Mouse (Mus musculus) kidney, embryonic 14.5 days (tissue): ENCODE data around the gene Rmi1. TPM values are rescaled to one million over a fixed set of nuclear protein-coding genes. Genes with fewer than 3 reads are reported as not detected.
"Not testable (repeated sequence)": the region's sequence is repeated elsewhere in the genome, so short reads cannot be mapped to it uniquely, and the experiment has no call there.

Experiments used
- ATAC-seq: fragments of 200-750 bp; cut with Nextera tagmentation; 2 replicates; pipeline ENCODE4 v1.8.0; 2017; ENCODE audit warnings: moderate number of reproducible peaks, mild to moderate bottlenecking, moderate TSS enrichment, moderate library complexity; ENCODE audit not compliant: low FRiP score, low TSS enrichment
- H3K27ac ChIP-seq: fragments of 300-500 bp; sonication (generic); 2 replicates; pipeline ENCODE4 v1.5.1; 2014; ENCODE audit warnings: low read depth, mild to moderate bottlenecking, low read length, moderate library complexity, mixed read lengths
- H3K27me3 ChIP-seq: fragments of 300-500 bp; sonication (generic); 2 replicates; pipeline ENCODE4 v1.6.1; 2014; ENCODE audit warnings: mild to moderate bottlenecking, low read length; ENCODE audit not compliant: control insufficient read depth, insufficient read depth
- H3K36me3 ChIP-seq: fragments of 300-500 bp; sonication (generic); 2 replicates; pipeline ENCODE4 v1.6.1; 2014; ENCODE audit warnings: low read length, mixed read lengths; ENCODE audit not compliant: control insufficient read depth, insufficient read depth
- H3K4me1 ChIP-seq: fragments of 300-500 bp; sonication (generic); 2 replicates; pipeline ENCODE4 v1.6.1; 2014; ENCODE audit warnings: low read length, mixed read lengths; ENCODE audit not compliant: control insufficient read depth, insufficient read depth
- H3K4me2 ChIP-seq: fragments of 300-500 bp; sonication (generic); replicated peaks from 2 replicates; pipeline ENCODE4 v1.6.1; 2014; ENCODE audit warnings: low read depth, mild to moderate bottlenecking, low read length
- H3K4me3 ChIP-seq: fragments of 300-500 bp; sonication (generic); 2 replicates; pipeline ENCODE4 v1.5.1; 2014; ENCODE audit warnings: mild to moderate bottlenecking, low read length
- H3K9ac ChIP-seq: fragments of 300-500 bp; sonication (generic); 2 replicates; pipeline ENCODE4 v1.6.1; 2014; ENCODE audit warnings: low read depth, mild to moderate bottlenecking, low read length, moderate library complexity
- H3K9me3 ChIP-seq: fragments of 300-500 bp; sonication (generic); 2 replicates; pipeline ENCODE4 v1.6.1; 2016; ENCODE audit warnings: low read length; ENCODE audit not compliant: control insufficient read depth
- WGBS: fragments of 180-500 bp; shearing (Covaris S2); extraction: QIAGEN DNeasy Blood & Tissue Kit; methylation state at CpG from one replicate; pipeline ENCODE4 v1.1.7; 2014; 5-methylcytosine and 5-hydroxymethylcytosine counted together
- polyA plus RNA-seq: library from polyadenylated mRNA; unstranded; fragments of >200 nt; fragmentation: Nextera tagmentation; extraction: Ambion mirVana; gene quantifications from 2 replicates; pipeline ENCODE4 v1.2.1, GENCODE M21; 2014

Gene Rmi1
- polyA plus RNA-seq = 21.6 and 27.2 TPM in 2 replicates

DNA sequence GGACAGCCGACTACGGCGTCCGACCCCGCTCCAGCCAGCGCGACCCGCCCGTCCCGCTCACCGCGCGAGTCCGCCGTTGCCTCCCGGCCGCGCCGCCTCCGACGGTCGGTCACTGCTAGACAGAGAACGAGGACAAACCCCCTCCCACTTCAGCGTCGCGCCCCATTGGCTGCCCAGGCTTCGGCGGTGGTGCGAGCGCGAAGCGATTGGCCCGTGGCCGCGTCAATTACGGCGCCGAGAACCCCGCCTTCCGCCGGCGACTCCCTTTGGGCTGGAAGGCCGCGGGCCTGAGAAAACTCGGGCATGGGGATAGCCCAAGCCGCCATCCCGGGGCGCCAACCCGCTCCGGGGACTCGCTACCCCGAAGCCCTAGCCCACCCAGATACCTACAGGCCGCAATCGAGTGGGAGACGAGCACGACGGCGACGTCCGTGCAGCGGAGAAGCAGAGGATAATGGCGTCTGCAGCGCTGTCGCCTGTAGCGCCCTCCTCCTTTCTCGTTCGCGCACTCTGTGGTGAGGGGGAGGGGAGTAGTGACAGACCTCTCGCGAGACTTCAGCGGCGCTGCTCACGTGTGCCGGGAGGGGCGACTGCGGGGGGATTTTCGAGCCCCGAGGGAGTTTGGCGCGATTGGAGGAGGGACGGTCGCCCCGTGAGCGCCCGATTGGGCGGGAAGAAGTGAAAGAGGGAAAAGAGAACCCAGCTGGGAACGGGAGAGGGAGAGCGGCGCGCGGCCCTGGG lies at the start of gene Rmi1:
Gene Rmi1 (plus strand): TSS at position 246 of the 741 bp plus-strand sequence.
- peaks cover 20% of the 10 kb centered on the region for H3K36me3 ChIP-seq
- H3K27ac ChIP-seq = peak within 1 kb of the TSS; percentile 99
- peaks cover 2% of the 10 kb centered on the region; the same call in 1 of the 2 replicates for H3K4me1 ChIP-seq
- WGBS = under 1% methylated on average over 82 of the region's 91 CpGs
- H3K9ac ChIP-seq = peak within 1 kb of the TSS; percentile 100
- peak; percentile 94 for ATAC-seq
- peak within 1 kb of the TSS; percentile 73 for H3K4me2 ChIP-seq
- H3K9me3 ChIP-seq = no peaks in the 10 kb centered on the region
- peak within 1 kb of the TSS; percentile 99 for H3K4me3 ChIP-seq
- no peaks in the 10 kb centered on the region for H3K27me3 ChIP-seq

DNA sequence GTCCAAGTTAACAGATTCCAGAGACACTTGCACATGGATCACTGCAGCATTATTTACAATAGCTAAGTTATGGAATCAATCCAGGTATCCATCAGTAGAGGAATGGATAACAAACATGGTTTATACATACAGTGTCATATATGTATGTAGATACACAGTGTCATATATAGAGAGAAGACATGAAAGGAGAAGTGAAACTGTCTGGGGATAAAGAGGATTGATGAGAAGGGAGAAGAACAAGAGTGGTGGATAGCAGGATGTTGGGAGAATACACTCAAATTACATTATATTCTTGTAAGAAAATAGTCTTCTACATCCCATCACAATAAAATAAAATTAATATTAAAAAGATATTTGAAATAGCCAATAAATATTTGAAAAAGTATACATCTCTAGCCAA lies 49.1 kb upstream of the Rmi1 start:
- Histone ChIP-seq H3K27ac (no peak overlapping the region), H3K4me1 (no peaks in the 10 kb centered on the region), H3K27me3 (no peaks in the 10 kb centered on the region), H3K9ac (no peak overlapping the region), H3K4me3 (no peak overlapping the region), H3K36me3 (no peaks in the 10 kb centered on the region), H3K9me3 (no peaks in the 10 kb centered on the region), H3K4me2 (no peak overlapping the region)
- no peak for ATAC-seq

GRCm38 (mm10) chr13:58358629-58359303 lies 43.3 kb upstream of the Rmi1 start, which contains the start of gene Kif27:
Gene Kif27, minus strand, starts transcription at chr13:58359122.
- WGBS = 1% methylated on average over 62 of the region's 85 CpGs
- no peaks in the 10 kb centered on the region for H3K9me3 ChIP-seq
- peak within 1 kb of the TSS; percentile 62 for H3K4me3 ChIP-seq
- peak; percentile 99 for ATAC-seq
- no peaks in the 10 kb centered on the region for H3K4me1 ChIP-seq
- H3K27me3 ChIP-seq = no peaks in the 10 kb centered on the region
- no peaks in the 10 kb centered on the region for H3K36me3 ChIP-seq
- H3K4me2 ChIP-seq = peak within 1 kb of the TSS; percentile 97
- H3K27ac ChIP-seq = no peak within 1 kb of the TSS
- H3K9ac ChIP-seq = peak within 1 kb of the TSS; percentile 67

- H3K27ac ChIP-seq = no peak overlapping the region
- peak; percentile 83 for ATAC-seq
- 5% methylated on average over 7 of the region's 7 CpGs for WGBS
- no peaks in the 10 kb centered on the region for H3K36me3 ChIP-seq
- no peak overlapping the region for H3K9ac ChIP-seq
- H3K27me3 ChIP-seq = no peaks in the 10 kb centered on the region
- no peaks in the 10 kb centered on the region for H3K4me1 ChIP-seq
- peak overlapping the region; percentile 97 for H3K4me2 ChIP-seq
- peak overlapping the region; percentile 62 for H3K4me3 ChIP-seq
- H3K9me3 ChIP-seq = no peaks in the 10 kb centered on the region
Observed at GRCm38 (mm10) chr13:58359304-58359653, 42.8 kb upstream of the Rmi1 start.

- H3K9me3 ChIP-seq = no peaks in the 10 kb centered on the region
- H3K36me3 ChIP-seq = no peaks in the 10 kb centered on the region
- 77% methylated on average over 8 of the region's 8 CpGs for WGBS
- H3K4me2 ChIP-seq = no peak overlapping the region
- H3K4me3 ChIP-seq = no peak overlapping the region
- H3K27me3 ChIP-seq = no peaks in the 10 kb centered on the region
- no peaks in the 10 kb centered on the region for H3K4me1 ChIP-seq
- no peak for ATAC-seq
- no peak overlapping the region for H3K9ac ChIP-seq
- no peak overlapping the region for H3K27ac ChIP-seq
Observed at GRCm38 (mm10) chr13:58364353-58365175, 37.5 kb upstream of the Rmi1 start.

DNA sequence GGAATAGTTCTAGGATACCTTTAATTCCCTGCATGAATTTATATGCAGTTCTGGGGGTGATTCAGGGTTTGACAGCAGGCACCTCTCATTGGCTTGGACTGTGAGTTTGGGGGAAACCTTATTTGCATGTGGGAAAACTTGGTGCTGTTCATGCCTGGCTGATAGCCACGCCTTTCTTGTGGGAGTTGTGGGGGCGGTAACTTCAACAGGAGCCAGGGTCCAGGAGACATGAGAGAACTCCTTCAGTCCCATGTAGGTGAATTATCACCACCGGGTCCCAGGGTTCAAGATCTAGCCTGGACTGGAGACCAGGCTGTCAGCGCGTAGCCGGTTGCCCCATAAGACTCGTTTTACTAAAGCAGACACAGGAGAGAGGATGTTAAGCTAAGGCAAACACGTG lies 36.9 kb upstream of the Rmi1 start:
- H3K4me1 ChIP-seq, H3K4me3 ChIP-seq, H3K36me3 ChIP-seq, H3K9ac ChIP-seq, ATAC-seq, H3K9me3 ChIP-seq, H3K27ac ChIP-seq, H3K27me3 ChIP-seq, H3K4me2 ChIP-seq: not testable (repeated sequence)
- WGBS = 39% methylated on average over 8 of the region's 8 CpGs

- Histone ChIP-seq H3K4me3 (no peak overlapping the region), H3K27ac (no peak overlapping the region), H3K9me3 (no peaks in the 10 kb centered on the region), H3K36me3 (no peaks in the 10 kb centered on the region), H3K27me3 (no peaks in the 10 kb centered on the region), H3K4me1 (no peaks in the 10 kb centered on the region), H3K4me2 (no peak overlapping the region), H3K9ac (no peak overlapping the region)
- 91% methylated on average over 3 of the region's 3 CpGs for WGBS
- no peak for ATAC-seq
Observed at GRCm38 (mm10) chr13:58366373-58366772, 35.7 kb upstream of the Rmi1 start.

- WGBS = 81% methylated on average over 1 of the region's 1 CpGs
- H3K4me1 ChIP-seq = no peaks in the 10 kb centered on the region
- H3K4me2 ChIP-seq = no peak overlapping the region
- H3K27ac ChIP-seq = no peak overlapping the region
- no peak overlapping the region for H3K9ac ChIP-seq
- no peaks in the 10 kb centered on the region for H3K9me3 ChIP-seq
- H3K36me3 ChIP-seq = no peaks in the 10 kb centered on the region
- no peak overlapping the region for H3K4me3 ChIP-seq
- no peak for ATAC-seq
- no peaks in the 10 kb centered on the region for H3K27me3 ChIP-seq
Observed at GRCm38 (mm10) chr13:58367641-58368040, 34.4 kb upstream of the Rmi1 start.
